Mouse (Mus musculus): ENCODE measurements around the gene Nfyb. TPM values are rescaled to one million over a fixed set of nuclear protein-coding genes. Genes with fewer than 3 reads are reported as not detected.

The Nfyb gene
- polyA plus RNA-seq, 1 experiment from 2014 or later: 62.5 TPM

DNA sequence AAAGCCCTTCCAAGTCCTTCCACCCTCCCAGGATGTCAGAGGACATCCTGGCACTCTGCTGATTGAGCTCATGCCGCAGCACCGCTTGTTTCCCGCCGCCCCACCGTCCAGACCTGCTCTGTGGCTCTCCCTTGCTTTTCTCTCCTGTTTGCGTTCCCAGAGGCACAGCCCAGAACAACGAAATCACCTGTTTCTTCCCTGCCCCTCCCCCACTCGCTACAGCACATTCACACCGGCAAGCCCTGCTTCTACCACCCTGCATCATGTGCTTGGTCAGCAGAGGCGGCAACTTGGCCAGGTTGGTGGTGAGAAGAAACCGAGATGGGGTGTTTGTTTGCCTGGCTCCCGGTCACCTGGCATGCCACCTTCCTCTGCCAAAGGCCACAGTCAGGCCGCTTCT, 13.9 kb upstream of the Nfyb start:
- no peak overlapping the region for H3K4me2 ChIP-seq (replicated peaks)
- no peaks in the 10 kb centered on the region for H3K27me3 ChIP-seq
- no peaks in the 10 kb centered on the region for H3K4me1 ChIP-seq
- H3K36me3 ChIP-seq: no peaks in the 10 kb centered on the region
- ATAC-seq (replicated peaks): no peak
- H3K9ac ChIP-seq (replicated peaks): no peak overlapping the region
- no peak overlapping the region for H3K4me3 ChIP-seq
- no peak overlapping the region for H3K27ac ChIP-seq (replicated peaks)
- 32% methylated on average over 13 of the region's 13 CpGs for WGBS
- H3K9me3 ChIP-seq: no peaks in the 10 kb centered on the region

DNA sequence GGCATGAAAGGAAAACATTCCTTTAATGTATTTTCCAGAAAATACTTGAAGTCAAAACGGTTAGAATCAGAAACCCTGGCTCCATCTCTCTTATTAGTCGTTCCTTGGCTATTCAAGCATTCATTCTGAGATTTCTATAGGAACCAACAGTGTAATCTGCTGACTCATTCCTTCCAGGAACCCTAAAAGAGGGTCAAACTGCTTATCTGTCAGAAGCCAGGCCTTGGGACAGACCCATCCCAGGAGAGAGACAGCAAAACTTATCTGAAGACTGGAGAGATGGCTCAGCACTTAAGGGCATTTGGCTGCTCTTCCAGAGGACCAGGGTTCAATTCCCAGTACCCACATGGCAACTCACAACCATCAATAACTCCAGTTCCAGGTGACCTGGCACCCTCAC, 13.1 kb upstream of the Nfyb start:
- WGBS: 37% methylated on average over 2 of the region's 2 CpGs

DNA sequence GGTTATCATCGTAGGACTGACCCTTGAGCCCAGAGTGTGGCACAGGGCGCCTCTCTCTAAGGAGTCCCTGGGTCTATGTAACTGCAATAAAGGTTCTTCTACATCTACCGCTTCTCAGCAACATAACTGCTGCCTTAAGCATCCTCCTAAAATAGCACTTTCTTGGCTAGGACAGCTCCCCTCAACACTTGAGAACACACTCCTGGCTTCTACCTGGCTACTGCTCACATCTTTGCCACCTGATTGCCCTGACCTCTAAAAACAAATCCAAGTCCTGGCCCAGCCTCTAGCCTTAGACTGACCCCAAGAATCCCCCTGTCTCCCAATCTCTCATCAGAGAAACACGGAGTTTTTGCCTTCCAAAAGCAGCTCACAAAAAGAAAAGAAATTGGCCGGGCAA, 10.9 kb upstream of the Nfyb start:
- no peak overlapping the region for H3K4me3 ChIP-seq
- H3K9me3 ChIP-seq: no peaks in the 10 kb centered on the region
- no peak for ATAC-seq (replicated peaks)
- no peaks in the 10 kb centered on the region for H3K4me1 ChIP-seq
- H3K27me3 ChIP-seq: no peaks in the 10 kb centered on the region
- H3K4me2 ChIP-seq (replicated peaks): no peak overlapping the region
- H3K9ac ChIP-seq (replicated peaks): no peak overlapping the region
- no peak overlapping the region for H3K27ac ChIP-seq (replicated peaks)
- H3K36me3 ChIP-seq: no peaks in the 10 kb centered on the region
- 92% methylated on average over 5 of the region's 5 CpGs for WGBS

More for the DNA sequence above, 13.1 kb upstream of the Nfyb start:
- H3K36me3 ChIP-seq: no peaks in the 10 kb centered on the region
- H3K4me1 ChIP-seq: no peaks in the 10 kb centered on the region
- no peak overlapping the region for H3K4me2 ChIP-seq (replicated peaks)
- no peak overlapping the region for H3K27ac ChIP-seq (replicated peaks)
- H3K4me3 ChIP-seq: no peak overlapping the region
- no peak overlapping the region for H3K9ac ChIP-seq (replicated peaks)
- no peaks in the 10 kb centered on the region for H3K9me3 ChIP-seq
- no peaks in the 10 kb centered on the region for H3K27me3 ChIP-seq
- no peak for ATAC-seq (replicated peaks)

DNA sequence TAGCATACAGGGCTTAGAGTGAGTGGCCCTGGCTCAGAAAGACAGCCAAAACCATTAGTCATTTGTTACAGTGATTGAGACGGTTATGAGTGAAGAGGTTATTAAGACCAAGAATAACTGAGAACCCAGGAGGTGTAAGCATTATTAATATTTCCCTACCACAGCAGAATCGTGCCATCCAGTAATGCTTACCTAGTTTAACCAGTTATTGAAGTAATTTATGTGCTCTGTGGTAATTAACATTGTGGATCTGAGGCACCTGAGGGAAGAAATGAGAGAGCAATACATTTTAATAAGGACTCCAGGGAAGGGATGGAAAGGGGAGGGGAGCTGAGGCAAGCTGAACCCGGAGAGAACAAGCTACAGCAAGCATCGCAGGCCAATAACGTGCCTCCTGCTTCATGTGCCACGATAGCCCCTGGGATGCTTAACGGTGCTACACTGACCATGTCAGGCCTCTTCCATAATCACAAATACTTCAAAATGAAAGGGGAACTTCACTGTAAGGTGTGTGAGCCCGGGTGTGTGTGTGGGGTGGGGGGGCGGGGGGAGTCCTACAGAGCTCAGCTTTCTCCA, 7.7 kb upstream of the Nfyb start:
- H3K9ac ChIP-seq (replicated peaks): no peak overlapping the region
- no peaks in the 10 kb centered on the region for H3K36me3 ChIP-seq
- no peak overlapping the region for H3K4me2 ChIP-seq (replicated peaks)
- H3K4me1 ChIP-seq: no peaks in the 10 kb centered on the region
- 82% methylated on average over 9 of the region's 9 CpGs for WGBS
- H3K4me3 ChIP-seq: no peak overlapping the region
- H3K27ac ChIP-seq (replicated peaks): no peak overlapping the region
- H3K27me3 ChIP-seq: no peaks in the 10 kb centered on the region
- no peak for ATAC-seq (replicated peaks)
- H3K9me3 ChIP-seq: no peaks in the 10 kb centered on the region

DNA sequence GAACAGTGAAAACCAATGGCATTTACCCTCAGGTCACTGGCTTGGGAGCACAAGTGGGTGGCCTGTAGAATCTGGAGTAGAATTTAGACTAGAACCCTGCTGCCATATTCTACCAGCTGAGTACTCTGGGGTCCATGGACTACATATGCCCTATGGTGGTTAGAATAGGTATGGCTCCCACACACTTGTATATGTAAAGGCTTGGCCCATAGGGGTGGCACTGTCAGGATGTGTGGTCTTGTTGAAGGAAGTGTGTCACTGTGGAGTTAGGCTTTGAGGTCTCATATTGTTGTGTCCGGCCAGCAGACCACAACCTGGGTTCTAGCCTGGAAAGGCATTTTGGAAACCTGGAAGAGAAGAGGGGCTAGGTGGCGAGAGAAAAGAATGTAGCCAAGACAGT, 6.8 kb upstream of the Nfyb start:
- Histone ChIP-seq H3K36me3 (no peaks in the 10 kb centered on the region), H3K4me3 (no peak overlapping the region), H3K27me3 (no peaks in the 10 kb centered on the region), H3K4me2 (replicated peaks) (no peak overlapping the region), H3K9me3 (no peaks in the 10 kb centered on the region), H3K9ac (replicated peaks) (no peak overlapping the region), H3K4me1 (no peaks in the 10 kb centered on the region), H3K27ac (replicated peaks) (no peak overlapping the region)
- 96% methylated on average over 2 of the region's 2 CpGs for WGBS
- ATAC-seq (replicated peaks): no peak

DNA sequence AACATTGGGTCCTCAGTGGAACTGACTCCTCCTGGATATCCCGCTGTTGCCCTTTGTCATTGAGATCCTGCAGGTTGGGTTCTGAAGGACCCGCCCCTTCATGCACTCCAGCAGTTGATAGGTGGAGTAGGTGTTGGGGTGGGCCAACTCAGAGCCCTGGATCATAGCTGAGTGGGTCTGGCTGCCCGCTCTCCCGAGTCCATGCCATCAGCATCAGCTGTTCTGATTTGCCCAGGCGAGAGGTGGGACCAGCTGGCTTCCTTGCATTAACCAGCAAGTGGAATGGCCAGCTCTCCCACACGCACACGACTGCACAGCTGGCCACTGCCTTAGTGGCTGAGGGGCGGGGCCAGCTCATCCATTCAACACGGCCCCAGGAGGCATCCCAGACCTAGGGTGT, 5.0 kb upstream of the Nfyb start:
- Histone ChIP-seq H3K27me3 (no peaks in the 10 kb centered on the region), H3K36me3 (no peaks in the 10 kb centered on the region), H3K4me2 (replicated peaks) (no peak overlapping the region), H3K4me3 (no peak overlapping the region), H3K9ac (replicated peaks) (no peak overlapping the region), H3K27ac (replicated peaks) (no peak overlapping the region), H3K9me3 (no peaks in the 10 kb centered on the region), H3K4me1 (peaks cover 5% of the 10 kb centered on the region)
- WGBS: 28% methylated on average over 9 of the region's 9 CpGs
- ATAC-seq (replicated peaks): no peak

DNA sequence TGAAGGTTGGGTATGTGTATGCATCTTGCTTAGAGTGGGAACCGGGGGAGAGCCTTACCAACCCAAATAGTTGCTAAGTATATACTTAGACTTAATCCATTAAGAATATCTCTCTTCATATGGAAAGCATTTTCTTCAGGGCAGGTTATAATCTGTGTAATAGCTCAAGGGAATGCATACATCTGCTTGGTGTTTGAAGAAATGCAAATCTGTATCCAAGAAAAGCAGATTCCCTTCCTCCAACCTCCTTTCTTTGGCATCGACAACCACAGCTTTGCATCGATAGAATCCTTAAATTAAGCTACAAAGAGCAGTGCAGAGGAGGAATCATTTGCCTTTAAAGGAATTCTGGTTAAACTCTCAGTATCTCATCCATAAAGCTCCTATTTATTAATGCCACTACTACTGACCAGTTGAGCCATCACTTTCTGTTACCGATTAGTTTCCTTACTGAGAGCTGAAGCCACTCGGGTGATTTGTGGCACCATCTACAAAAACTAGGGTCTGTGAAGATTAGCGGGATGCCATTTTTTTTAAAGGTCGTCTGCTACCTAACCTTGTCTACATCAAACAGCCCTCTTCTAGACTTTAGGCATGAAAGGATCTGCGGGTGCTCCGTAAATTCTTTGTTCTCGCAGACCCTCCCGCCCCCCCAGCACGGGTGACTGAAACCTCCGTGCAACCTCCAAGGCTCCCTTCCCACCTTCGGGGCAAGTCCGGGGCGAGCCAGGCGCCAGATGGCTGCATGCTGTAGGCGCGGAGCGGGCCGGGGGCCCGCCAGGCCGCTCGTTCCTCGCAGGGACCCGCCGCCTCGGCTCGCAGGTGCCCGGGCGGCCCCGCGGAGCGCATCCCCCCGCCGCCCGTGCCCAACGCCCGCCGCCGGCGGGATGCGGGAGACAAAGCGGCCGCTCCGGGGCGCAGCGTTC, 925 bp downstream of the Nfyb start:
- Histone ChIP-seq H3K4me3 (peak overlapping the region; percentile 72), H3K36me3 (peaks cover 13% of the 10 kb centered on the region; the same call in 1 of the 2 replicates), H3K4me2 (replicated peaks) (peak overlapping the region; percentile 78), H3K9ac (replicated peaks) (peak overlapping the region; percentile 93), H3K27ac (replicated peaks) (peak overlapping the region; percentile 100), H3K27me3 (no peaks in the 10 kb centered on the region), H3K4me1 (peaks cover 50% of the 10 kb centered on the region), H3K9me3 (no peaks in the 10 kb centered on the region)
- WGBS: 1% methylated on average over 45 of the region's 48 CpGs
- peak; percentile 10 for ATAC-seq (replicated peaks)

DNA sequence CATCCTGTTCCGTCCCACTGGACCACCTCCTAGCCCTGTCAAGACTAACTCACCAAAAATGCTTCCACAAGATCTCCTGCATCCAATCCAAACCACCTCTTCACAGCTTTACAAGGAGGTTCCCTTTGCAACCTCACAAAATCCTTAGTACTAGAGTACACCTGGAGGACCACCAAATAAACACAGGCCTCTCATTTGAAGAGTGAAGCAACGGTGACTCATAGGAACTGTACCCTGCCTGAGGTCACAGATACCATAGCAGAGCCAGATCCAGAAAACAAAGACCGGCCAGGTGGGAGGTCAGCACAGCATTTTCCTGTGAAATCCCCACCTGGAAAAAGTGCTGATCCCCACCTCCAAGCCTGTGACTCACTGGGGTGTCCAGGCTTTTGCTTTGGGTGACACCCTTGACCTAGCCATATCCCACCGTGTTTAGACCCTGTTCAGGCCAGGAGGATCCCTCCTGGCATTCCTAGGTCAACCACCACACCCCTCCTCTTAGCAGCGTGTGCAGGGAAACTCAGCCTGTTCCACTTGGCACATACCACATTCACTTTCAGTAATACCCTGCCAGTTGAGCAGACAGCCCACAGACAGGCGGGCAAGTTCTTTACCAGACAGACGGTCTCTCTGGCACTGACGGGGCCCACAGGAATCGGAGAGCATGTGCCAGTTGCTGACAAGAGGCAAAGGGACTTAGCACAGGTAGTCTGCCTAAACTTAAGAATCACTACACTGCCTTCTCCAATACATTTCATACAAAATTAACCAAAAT, 2.7 kb downstream of the Nfyb start:
- ATAC-seq (replicated peaks): no peak
- H3K27ac ChIP-seq (replicated peaks): peak overlapping the region; percentile 35
- H3K27me3 ChIP-seq: no peaks in the 10 kb centered on the region
- H3K4me2 ChIP-seq (replicated peaks): peak overlapping the region; percentile 78
- H3K9ac ChIP-seq (replicated peaks): peak overlapping the region; percentile 5; the same call in 1 of the 2 replicates
- H3K9me3 ChIP-seq: no peaks in the 10 kb centered on the region
- peaks cover 62% of the 10 kb centered on the region for H3K4me1 ChIP-seq
- H3K4me3 ChIP-seq: peak overlapping the region; percentile 30
- 52% methylated on average over 9 of the region's 9 CpGs for WGBS
- H3K36me3 ChIP-seq: peaks cover 30% of the 10 kb centered on the region

DNA sequence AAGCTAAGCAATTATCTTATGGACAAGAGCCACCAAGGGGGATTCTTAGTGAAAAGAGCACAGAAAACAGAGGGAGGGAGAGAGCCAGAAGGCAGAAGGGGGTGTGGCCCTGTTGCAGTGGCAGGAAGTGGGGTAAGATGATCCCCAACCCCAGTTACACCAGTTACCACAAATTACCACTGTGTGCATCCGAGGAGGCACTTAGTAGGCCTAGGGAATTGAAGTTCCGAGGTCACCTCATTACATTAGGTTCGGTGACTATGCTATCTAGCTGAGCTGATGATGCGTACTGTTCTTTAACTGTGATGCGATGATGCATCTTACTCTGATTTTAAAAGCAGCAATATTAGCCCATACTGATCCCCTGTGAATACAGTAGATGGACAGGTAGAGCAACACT, 4.2 kb downstream of the Nfyb start:
- peaks cover 43% of the 10 kb centered on the region for H3K36me3 ChIP-seq
- 93% methylated on average over 5 of the region's 5 CpGs for WGBS
- H3K9me3 ChIP-seq: no peaks in the 10 kb centered on the region
- no peaks in the 10 kb centered on the region for H3K27me3 ChIP-seq
- H3K4me2 ChIP-seq (replicated peaks): peak overlapping the region; percentile 78
- ATAC-seq (replicated peaks): no peak
- no peak overlapping the region for H3K9ac ChIP-seq (replicated peaks)
- H3K27ac ChIP-seq (replicated peaks): no peak overlapping the region; the same call in 1 of the 2 replicates
- H3K4me1 ChIP-seq: peaks cover 67% of the 10 kb centered on the region
- peak overlapping the region; percentile 30 for H3K4me3 ChIP-seq

DNA sequence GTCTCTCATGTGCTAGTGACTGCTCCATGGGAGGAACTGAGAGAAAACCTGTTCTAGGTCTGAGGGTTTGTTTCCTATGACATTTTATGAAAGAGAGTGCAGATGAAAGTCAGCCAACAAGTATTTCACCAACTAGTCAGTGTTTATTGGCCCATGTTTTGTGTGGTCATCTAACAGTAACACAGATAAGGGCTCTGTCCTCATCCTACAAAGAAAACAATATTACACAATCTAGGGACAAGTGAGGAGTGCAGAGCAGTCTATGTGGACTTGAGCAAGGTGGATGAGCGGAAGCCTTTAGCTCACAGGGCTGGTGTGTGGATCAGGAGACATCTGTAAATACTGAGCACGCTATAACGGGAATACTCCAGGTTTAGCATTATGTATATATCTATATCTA, 5.1 kb downstream of the Nfyb start:
- Histone ChIP-seq H3K27ac (replicated peaks) (peak overlapping the region; percentile 70), H3K27me3 (no peaks in the 10 kb centered on the region), H3K4me2 (replicated peaks) (0 out of 2 replicates have a peak overlapping the region, but pooled peaks have one; percentile 2), H3K4me3 (no peak overlapping the region), H3K9me3 (no peaks in the 10 kb centered on the region), H3K9ac (replicated peaks) (no peak overlapping the region), H3K36me3 (peaks cover 52% of the 10 kb centered on the region), H3K4me1 (peaks cover 62% of the 10 kb centered on the region)
- no peak for ATAC-seq (replicated peaks)
- 98% methylated on average over 3 of the region's 3 CpGs for WGBS

DNA sequence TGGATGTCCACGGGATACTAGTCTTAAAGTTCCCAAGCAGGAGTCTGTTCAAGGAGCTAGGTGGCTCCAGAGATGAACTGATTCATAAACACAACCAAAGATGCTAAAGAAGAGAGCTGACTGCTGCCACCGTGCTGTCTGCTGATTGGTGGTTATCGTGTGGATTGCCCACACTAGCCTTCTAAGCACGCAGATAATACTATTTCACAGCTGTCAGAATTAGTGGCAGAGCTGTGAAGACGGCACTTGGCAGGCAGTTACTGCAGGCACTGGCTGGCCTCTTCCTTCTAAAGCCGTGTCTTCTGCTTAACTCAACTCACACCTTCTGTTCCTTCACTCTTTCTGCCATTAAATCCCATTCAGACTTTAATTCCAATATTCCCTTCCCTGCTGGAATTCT, 5.6 kb downstream of the Nfyb start:
- Histone ChIP-seq H3K4me1 (peaks cover 62% of the 10 kb centered on the region), H3K9ac (replicated peaks) (no peak overlapping the region), H3K4me2 (replicated peaks) (0 out of 2 replicates have a peak overlapping the region, but pooled peaks have one; percentile 2), H3K9me3 (no peaks in the 10 kb centered on the region), H3K36me3 (peaks cover 57% of the 10 kb centered on the region), H3K4me3 (no peak overlapping the region), H3K27ac (replicated peaks) (peak overlapping the region; percentile 70), H3K27me3 (no peaks in the 10 kb centered on the region)
- no peak for ATAC-seq (replicated peaks)
- WGBS: 64% methylated on average over 6 of the region's 6 CpGs

DNA sequence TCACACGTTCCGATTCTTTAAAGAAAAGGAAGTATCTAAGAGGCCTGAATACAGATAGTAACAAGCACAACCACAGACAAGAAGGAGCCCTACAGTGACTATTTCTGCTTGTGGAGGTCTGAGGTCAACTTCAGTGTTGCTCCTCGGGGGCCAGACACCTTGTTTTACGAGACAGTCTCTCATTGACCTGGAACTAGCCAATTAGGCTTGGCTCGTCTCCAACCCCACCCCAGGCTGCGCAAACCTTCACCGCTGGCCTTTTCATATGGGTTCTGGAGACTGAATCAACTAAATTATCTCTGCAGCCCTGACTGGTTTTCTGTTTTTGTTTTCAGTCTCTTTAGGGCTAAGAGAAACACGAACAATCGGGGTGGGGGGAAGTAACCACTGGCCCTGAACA, 6.6 kb downstream of the Nfyb start:
- no peaks in the 10 kb centered on the region for H3K27me3 ChIP-seq
- ATAC-seq (replicated peaks): no peak
- WGBS: 26% methylated on average over 9 of the region's 9 CpGs
- no peaks in the 10 kb centered on the region for H3K9me3 ChIP-seq
- no peak overlapping the region for H3K4me3 ChIP-seq
- H3K4me1 ChIP-seq: peaks cover 59% of the 10 kb centered on the region
- H3K27ac ChIP-seq (replicated peaks): peak overlapping the region; percentile 70; the same call in 1 of the 2 replicates
- H3K36me3 ChIP-seq: peaks cover 67% of the 10 kb centered on the region
- no peak overlapping the region; the same call in 1 of the 2 replicates for H3K9ac ChIP-seq (replicated peaks)
- H3K4me2 ChIP-seq (replicated peaks): no peak overlapping the region

Measured in forebrain, embryonic 15.5 days (tissue).